Mouse (Mus musculus): ENCODE data around the gene Gm17175. TPM values are rescaled to one million over a fixed set of nuclear protein-coding genes. Genes with fewer than 3 reads are reported as not detected.

Gene Gm17175
- total RNA-seq (2023) = not detected in 4 replicates

GRCm38 (mm10) chr14:51573963-51574362 is at the start of gene Gm17175:
TSS of gene Gm17175 (minus strand) at chr14:51574063.

GRCm38 (mm10) chr14:51611210-51611609 is 37.3 kb upstream of the Gm17175 start, which contains the start of gene Gm17078:
TSS of gene Gm17078 (minus strand) at chr14:51611310.

GRCm38 (mm10) chr14:51592039-51592438 is 18.2 kb upstream of the Gm17175 start, which contains the start of gene Gm17174:
TSS of gene Gm17174 (minus strand) at chr14:51592139.

GRCm38 (mm10) chr14:51552490-51552889 is 21.4 kb downstream of the Gm17175 start, which contains the start of gene Gm5622:
TSS of gene Gm5622 (plus strand) at chr14:51552790.

Other genes starting within 250 kb of the Gm17175 start
- gene Gm7247, start 212.3 kb downstream of the Gm17175 start, total RNA-seq (2023) = not detected in 4 replicates
- gene Vmn2r88, start 163.2 kb downstream of the Gm17175 start, total RNA-seq (2023) = not detected in 4 replicates
- not detected in 4 replicates for gene Vmn2r89, start 122.2 kb downstream of the Gm17175 start, total RNA-seq (2023)
- not detected in 4 replicates for gene Gm5622, start 21.3 kb downstream of the Gm17175 start, total RNA-seq (2023)
- not detected in 4 replicates for gene Gm17174, start 18.1 kb upstream of the Gm17175 start, total RNA-seq (2023)
- not detected in 4 replicates for gene Gm17078, start 37.2 kb upstream of the Gm17175 start, total RNA-seq (2023)
- not detected in 4 replicates for gene Gm4181, start 61.6 kb upstream of the Gm17175 start, total RNA-seq (2023)
- gene Gm17079, start 121.4 kb upstream of the Gm17175 start, total RNA-seq (2023) = not detected in 4 replicates
- not detected in 4 replicates for gene Gm5800, start 143.1 kb upstream of the Gm17175 start, total RNA-seq (2023)
- not detected in 4 replicates for gene Ang4, start 199.5 kb upstream of the Gm17175 start, total RNA-seq (2023)
- not detected in 4 replicates for gene AY358078, start 226.0 kb upstream of the Gm17175 start, total RNA-seq (2023)